Mouse (Mus musculus) cortical plate, adult 2 months (tissue): Measurements from ENCODE around the gene Cdkl1.

ENCODE experiments used
- CTCF ChIP-seq: fragments of 200-500 bp; IDR thresholded peaks from 2 replicates; pipeline ENCODE4 v1.5.1; 2011; ENCODE audit warnings: mild to moderate bottlenecking, control low read depth, low read length; ENCODE audit not compliant: insufficient read depth; ENCODE audit errors: extremely low read depth
- POLR2A ChIP-seq: fragments of 200-500 bp; IDR thresholded peaks from 2 replicates; pipeline ENCODE4 v1.6.1; 2011; ENCODE audit warnings: mild to moderate bottlenecking, low read length, control low read depth; ENCODE audit not compliant: insufficient read depth; ENCODE audit errors: extremely low read depth

GRCm38 (mm10) chr12:69729246-69729645 lies 61.8 kb downstream of the Cdkl1 start:
- TF ChIP-seq CTCF, result no peak
- no peak for TF ChIP-seq POLR2A
